Mouse (Mus musculus) bone marrow, adult 2 months (tissue): ENCODE data around the gene Gpbar1.

Experiments
- CTCF ChIP-seq: fragments of 200-500 bp; IDR thresholded peaks from 2 replicates; pipeline ENCODE4 v1.5.1; 2011; ENCODE audit warnings: low read length, control low read depth; ENCODE audit not compliant: control insufficient read depth, insufficient read depth
- POLR2A ChIP-seq: fragments of 200-500 bp; IDR thresholded peaks from 2 replicates; pipeline ENCODE4 v1.6.1; 2011; ENCODE audit warnings: low read depth, mild to moderate bottlenecking, control low read depth, low read length, borderline replicate concordance; ENCODE audit not compliant: control insufficient read depth

DNA sequence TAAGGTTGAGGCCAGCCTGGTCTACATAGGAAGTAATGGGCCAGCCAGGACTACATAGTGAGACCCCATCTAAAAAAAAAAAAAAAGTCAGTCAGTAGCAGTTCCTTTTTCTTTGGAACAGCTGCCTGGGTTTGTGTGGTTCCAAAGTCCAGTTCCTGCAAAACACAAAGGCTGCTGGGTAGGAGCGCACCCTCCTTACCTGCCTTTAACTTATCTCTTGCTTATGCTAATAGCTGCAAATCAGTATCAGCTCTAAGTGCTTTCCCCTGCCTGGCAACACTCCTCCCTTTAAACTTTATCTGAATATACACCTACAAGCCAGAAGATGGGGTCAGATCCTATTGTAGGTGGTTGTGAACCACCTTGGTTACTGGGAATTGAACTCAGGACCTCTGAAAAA lies 28.8 kb downstream of the Gpbar1 start:
- TF ChIP-seq CTCF: no peak
- no peak for TF ChIP-seq POLR2A
